In the genomic region with DNA sequence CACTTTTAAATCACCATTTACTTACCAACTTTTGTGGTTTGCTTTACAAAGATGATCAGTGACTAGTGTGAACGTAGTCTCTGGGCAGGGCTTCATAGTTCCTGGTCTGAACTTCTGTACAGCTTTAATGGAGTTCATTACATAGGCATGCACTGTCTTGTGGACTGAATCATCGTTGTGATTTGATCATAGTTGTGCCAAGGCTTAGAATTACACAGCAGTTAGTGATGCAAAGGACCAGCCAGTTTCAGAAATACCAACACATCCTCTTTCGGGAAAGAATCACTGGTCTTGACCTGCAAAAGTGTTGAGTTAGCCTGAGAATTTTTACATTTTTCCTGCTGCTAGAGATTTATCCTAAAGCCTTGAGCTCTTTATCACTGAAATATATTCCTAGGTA, we compare ENCODE assay signal across 24 mouse cellular contexts.
"Had no signal": no experiment of that assay in that cellular context is flagged by ENCODE, and none has a peak within 500 bp of the region (broad histone marks: within the 10 kb centered on the region; RNA-seq: fewer than 3 reads in every experiment).

No protein-coding gene starts in this region.

- H3K36me3 ChIP-seq: heart, embryonic 10.5 days; heart, embryonic 12.5 days; hindbrain, embryonic 13.5 days; hindbrain, embryonic 15.5 days; kidney, embryonic 15.5 days; limb, embryonic 10.5 days; limb, embryonic 12.5 days; liver, embryonic 13.5 days had no signal

- H3K4me3 ChIP-seq: heart, adult 2 months; heart, embryonic 10.5 days; heart, embryonic 12.5 days; hindbrain, embryonic 13.5 days; hindbrain, embryonic 15.5 days; kidney, embryonic 15.5 days; left cerebral cortex, adult 2 months; limb, embryonic 10.5 days; limb, embryonic 12.5 days; liver, embryonic 13.5 days had no signal

- ATAC-seq: hindbrain, postnatal 0 days; intestine, embryonic 16.5 days had no signal

- DNase-seq: gastrocnemius, postnatal 14 days; gastrocnemius, postnatal 36 days; heart, adult 2 months; heart, postnatal 10 days; heart, postnatal 36 days; kidney, adult 11 months; kidney, adult 2 months; kidney, adult 9 months; kidney, postnatal 14 days; kidney, postnatal 36 days; layer of hippocampus, adult 9-11 months; liver; liver, embryonic 13.5 days had no signal

- H3K27me3 ChIP-seq: heart, embryonic 12.5 days; hindbrain, embryonic 13.5 days; hindbrain, embryonic 15.5 days; kidney, embryonic 15.5 days; limb, embryonic 12.5 days; liver, embryonic 13.5 days had no signal

- H3K4me2 ChIP-seq: heart, embryonic 12.5 days; hindbrain, embryonic 13.5 days; hindbrain, embryonic 15.5 days; kidney, embryonic 15.5 days; limb, embryonic 12.5 days; liver, embryonic 11.5 days; liver, embryonic 13.5 days had no signal
